Mouse (Mus musculus): ENCODE measurements around the gene Ddit4. TPM values are rescaled to one million over a fixed set of nuclear protein-coding genes. Genes with fewer than 3 reads are reported as not detected.

Gene Ddit4
- polyA plus RNA-seq, 1 experiment, result 28.2 TPM

DNA sequence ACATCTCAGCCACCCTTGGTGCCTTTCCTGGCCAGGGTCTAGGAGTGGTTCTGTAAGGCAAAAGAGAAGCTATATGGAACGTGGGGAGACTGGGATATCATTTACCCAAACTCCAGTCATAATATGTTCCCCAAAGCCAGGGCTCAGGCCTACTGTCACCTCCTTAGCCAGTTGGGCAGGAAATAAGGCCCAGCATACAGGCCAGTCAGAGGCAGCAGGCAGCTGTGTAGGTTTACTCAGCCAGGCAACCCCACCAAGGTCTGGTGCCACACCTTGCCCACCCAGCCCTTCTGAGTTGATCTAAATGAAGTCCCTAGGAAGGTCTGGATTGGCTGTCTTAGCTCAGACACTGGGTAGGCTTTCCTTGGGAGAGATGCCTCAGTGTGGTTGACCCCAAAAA lies 50.2 kb downstream of the Ddit4 start:
- DNase-seq (ENCODE audit: low read depth, low spot score), result no peak
- 95% methylated on average over 1 of the region's 1 CpGs for WGBS

- WGBS, result 75% methylated on average over 4 of the region's 4 CpGs
- no peak for DNase-seq (ENCODE audit: low read depth, low spot score)
Observed at GRCm38 (mm10) chr10:59900939-59901338, 50.7 kb downstream of the Ddit4 start.

GRCm38 (mm10) chr10:59900174-59900435 lies 51.5 kb downstream of the Ddit4 start:
- 12% methylated on average over 4 of the region's 4 CpGs for WGBS
- no peak for DNase-seq (ENCODE audit: low read depth, low spot score)

Other genes starting within 250 kb of the Ddit4 start
- 128 and 166 TPM in 2 replicates for gene Micu1, start 249.4 kb downstream of the Ddit4 start, polyA plus RNA-seq (2012; rRNA removed)
- gene Dnajb12, start 72.3 kb downstream of the Ddit4 start, polyA plus RNA-seq (2012; rRNA removed), result 49.2 and 63.1 TPM in 2 replicates
- gene Ascc1, start 51.0 kb upstream of the Ddit4 start, polyA plus RNA-seq (2012; rRNA removed), result 18.8 and 21.2 TPM in 2 replicates
- gene Anapc16, start 51.3 kb upstream of the Ddit4 start, polyA plus RNA-seq (2012; rRNA removed), result 56.3 and 60.6 TPM in 2 replicates
- 3.6 and 3.7 TPM in 2 replicates for gene Spock2, start 154.4 kb upstream of the Ddit4 start, polyA plus RNA-seq (2012; rRNA removed)